Mouse (Mus musculus): ENCODE data around the gene Gm7324.
"Not testable (repeated sequence)": the region's sequence is repeated elsewhere in the genome, so short reads cannot be mapped to it uniquely, and the experiment has no call there.

The Gm7324 gene

GRCm38 (mm10) chr14:43697621-43698020 is at the start of gene Gm7324:
TSS of gene Gm7324 (plus strand) at chr14:43697828.
- not testable (repeated sequence) for DNase-seq (ENCODE audit: low read depth, low spot score)

DNA sequence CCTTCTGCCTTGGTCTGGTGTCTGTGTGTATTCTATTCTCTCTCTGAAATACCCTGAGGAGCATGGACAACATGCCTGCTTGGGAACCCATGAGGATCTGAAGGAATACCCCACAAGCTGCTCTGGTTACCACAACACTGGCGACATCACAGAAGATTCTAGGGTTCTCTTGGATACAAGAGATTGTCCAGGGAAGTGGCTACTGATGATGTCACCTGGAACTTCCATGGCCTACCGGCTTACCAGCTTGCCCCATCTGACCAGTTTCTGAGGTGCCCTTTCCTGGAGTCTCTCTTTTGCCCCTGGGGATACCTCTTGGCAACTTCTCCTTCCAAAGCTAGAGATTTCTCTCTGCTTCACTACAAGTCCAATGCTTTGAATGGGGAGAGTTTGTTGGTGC is 20.5 kb upstream of the Gm7324 start, which contains the start of gene Gm8165:
Gm8165 (minus strand) TSS at position 101 of the 400 bp plus-strand sequence.
- DNase-seq (ENCODE audit: low read depth, low spot score): not testable (repeated sequence)

GRCm38 (mm10) chr14:43727385-43727784 is 29.8 kb downstream of the Gm7324 start, which contains the start of gene Gm16506:
TSS of gene Gm16506 (minus strand) at chr14:43727485.
- DNase-seq (ENCODE audit: low read depth, low spot score): not testable (repeated sequence)

DNA sequence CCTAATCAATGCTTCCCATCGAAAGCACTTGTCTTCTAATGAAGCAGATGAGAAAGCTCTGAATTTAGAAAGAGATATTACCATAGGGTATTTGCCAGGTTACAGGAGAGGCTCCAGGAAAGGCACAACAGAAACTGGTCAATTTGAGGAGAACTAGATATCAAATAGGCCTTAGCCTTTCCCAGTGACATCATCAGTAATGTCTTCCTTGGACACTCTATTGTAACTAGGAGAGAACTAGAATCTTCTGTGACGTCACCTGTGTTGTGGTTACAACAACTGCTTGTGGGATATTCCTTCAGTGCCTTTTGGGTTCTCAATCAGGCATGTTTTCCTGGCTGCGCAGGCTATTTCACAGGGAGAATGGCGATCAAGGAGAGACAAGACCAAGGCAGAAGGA is 49.9 kb downstream of the Gm7324 start, which contains the start of gene Gm6526:
Gm6526 (plus strand) TSS at position 301 of the 400 bp plus-strand sequence.
- DNase-seq (ENCODE audit: low read depth, low spot score): not testable (repeated sequence)
